Mouse (Mus musculus): Measurements from ENCODE around the gene Hsd3b6. TPM values are rescaled to one million over a fixed set of nuclear protein-coding genes. Genes with fewer than 3 reads are reported as not detected.
"Not testable (repeated sequence)": the region's sequence is repeated elsewhere in the genome, so short reads cannot be mapped to it uniquely, and the experiment has no call there.

Gene Hsd3b6
- polyA plus RNA-seq, 1 experiment from 2014 or later, result 16.5 TPM

DNA sequence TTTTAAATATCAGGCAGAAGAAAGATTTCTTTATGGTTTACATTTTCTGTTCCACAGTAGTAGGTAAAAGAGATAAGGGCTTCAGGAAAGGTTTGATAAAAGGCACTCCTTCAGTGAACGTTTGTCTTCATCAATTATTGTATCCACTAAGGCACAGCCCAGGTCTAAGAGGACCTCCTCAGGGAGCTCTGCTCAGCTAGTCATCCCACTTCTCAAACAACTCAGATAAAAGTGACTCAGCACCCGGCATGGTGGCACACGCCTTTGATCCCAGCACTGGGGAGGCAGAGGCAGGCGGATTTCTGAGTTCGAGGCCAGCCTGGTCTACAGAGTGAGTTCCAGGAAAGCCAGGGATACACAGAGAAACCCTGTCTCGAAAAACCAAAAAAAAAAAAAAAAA, 1.6 kb downstream of the Hsd3b6 start:
- not testable (repeated sequence) for H3K27me3 ChIP-seq; H3K9me3 ChIP-seq; H3K9ac ChIP-seq; H3K36me3 ChIP-seq; H3K4me3 ChIP-seq; H3K4me2 ChIP-seq; ATAC-seq (ENCODE audit: insufficient number of reproducible peaks, insufficient read depth, low FRiP score, low TSS enrichment, low read depth); H3K27ac ChIP-seq; H3K4me1 ChIP-seq
- 81% methylated on average over 6 of the region's 6 CpGs for WGBS

DNA sequence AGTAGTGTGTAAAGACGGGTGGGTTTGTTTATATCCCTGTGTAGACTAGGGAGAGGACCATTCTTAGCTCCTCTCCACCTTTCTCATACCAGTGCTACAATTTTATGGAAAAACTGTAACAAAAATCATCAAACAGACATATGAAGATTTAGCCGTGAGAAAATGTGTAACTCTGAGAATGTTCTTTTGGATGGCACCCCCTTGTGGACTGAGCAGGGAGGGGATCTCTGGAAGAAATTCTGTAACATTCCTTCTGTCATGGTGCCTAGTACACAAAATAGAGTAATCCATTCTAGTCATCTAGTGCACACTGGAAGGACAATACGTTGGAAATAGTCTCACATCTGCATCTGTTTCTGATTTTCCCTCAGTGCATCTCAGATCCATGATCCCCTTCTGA, 9.2 kb downstream of the Hsd3b6 start:
- not testable (repeated sequence) for H3K4me1 ChIP-seq; H3K9ac ChIP-seq; H3K4me2 ChIP-seq; ATAC-seq (ENCODE audit: insufficient number of reproducible peaks, insufficient read depth, low FRiP score, low TSS enrichment, low read depth); H3K27ac ChIP-seq; H3K4me3 ChIP-seq; H3K27me3 ChIP-seq; H3K36me3 ChIP-seq; H3K9me3 ChIP-seq
- 47% methylated on average over 3 of the region's 3 CpGs for WGBS

DNA sequence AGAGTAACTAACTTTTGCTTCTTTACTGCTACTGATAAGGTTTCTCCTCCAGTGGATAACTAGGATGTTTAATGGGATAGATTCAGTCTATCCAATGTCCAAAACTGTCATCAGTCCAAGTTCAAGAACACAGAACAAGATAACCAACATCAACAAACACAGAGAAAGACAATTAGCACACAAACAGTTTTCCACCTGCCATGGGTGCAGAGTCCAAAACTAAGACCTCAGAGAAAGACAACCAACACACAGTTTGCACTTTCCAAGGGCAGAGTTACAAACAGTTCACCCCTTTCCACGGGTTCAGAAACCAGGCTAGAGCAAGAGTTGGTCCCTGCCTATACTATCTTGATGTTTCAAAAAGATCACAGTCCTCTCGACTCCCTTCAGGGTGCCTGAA, 27.7 kb downstream of the Hsd3b6 start:
- H3K4me2 ChIP-seq, result no peak overlapping the region
- no peaks in the 10 kb centered on the region for H3K9me3 ChIP-seq
- no peak for ATAC-seq (ENCODE audit: insufficient number of reproducible peaks, insufficient read depth, low FRiP score, low TSS enrichment, low read depth)
- no peak overlapping the region for H3K4me3 ChIP-seq
- no peak overlapping the region for H3K9ac ChIP-seq
- H3K27ac ChIP-seq, result no peak overlapping the region
- 59% methylated on average over 2 of the region's 2 CpGs for WGBS
- H3K27me3 ChIP-seq, result no peaks in the 10 kb centered on the region
- no peaks in the 10 kb centered on the region for H3K36me3 ChIP-seq
- no peaks in the 10 kb centered on the region for H3K4me1 ChIP-seq

DNA sequence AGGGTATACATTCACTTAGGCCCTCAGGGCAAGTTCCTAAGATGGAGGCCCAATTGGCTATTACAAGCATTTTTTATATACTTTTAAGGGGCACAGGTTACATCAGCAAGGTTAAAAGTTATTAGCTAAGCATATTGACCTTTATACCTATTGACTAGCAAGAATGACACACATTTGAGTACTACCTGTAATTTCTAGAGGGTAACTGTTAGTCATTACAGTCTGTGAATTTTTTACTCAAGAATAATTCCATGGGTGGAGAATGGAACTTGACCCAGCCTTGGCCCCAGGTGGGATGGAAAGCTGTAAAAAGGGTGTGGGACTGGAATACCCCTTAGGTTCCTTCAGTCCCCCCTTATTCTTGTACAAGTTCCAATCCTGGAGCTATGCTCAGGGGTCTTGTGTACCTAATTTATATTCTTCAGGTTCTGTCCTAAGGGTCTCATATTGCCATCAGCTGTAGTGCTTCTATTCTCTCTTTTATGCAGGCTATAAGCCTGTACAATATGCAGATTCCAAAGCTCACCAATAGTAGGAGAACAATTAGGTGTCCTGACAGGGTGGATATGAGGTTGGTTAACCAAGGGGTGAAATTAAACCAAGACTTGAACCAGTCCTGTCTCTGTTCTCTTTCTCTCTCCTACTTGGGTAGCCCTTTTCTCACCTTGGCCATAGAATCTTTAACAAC, 31.9 kb downstream of the Hsd3b6 start:
- H3K4me2 ChIP-seq, result no peak overlapping the region
- no peak overlapping the region for H3K9ac ChIP-seq
- no peak overlapping the region for H3K4me3 ChIP-seq
- H3K36me3 ChIP-seq, result no peaks in the 10 kb centered on the region
- H3K9me3 ChIP-seq, result no peaks in the 10 kb centered on the region
- no peaks in the 10 kb centered on the region for H3K27me3 ChIP-seq
- no peak overlapping the region for H3K27ac ChIP-seq
- no peak for ATAC-seq (ENCODE audit: insufficient number of reproducible peaks, insufficient read depth, low FRiP score, low TSS enrichment, low read depth)
- no peaks in the 10 kb centered on the region for H3K4me1 ChIP-seq

DNA sequence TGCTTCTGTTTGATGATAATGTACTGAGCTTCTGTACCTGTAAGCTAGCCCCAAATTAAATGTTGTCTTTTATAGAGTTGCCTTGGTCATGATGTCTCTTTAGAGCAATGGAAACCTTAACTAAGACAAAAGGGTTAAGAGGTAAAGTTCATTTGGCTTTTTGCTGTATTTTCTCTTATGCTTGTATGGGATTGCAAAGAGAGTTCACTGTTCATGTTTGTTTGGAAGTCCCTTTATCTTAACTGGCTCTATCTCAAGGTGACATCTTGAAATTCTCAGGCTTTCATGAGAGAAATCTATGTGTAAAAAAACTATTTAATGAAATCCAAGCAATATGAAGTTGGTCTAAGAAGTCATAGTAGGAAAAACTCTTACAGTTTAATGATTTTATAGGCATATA, 33.3 kb downstream of the Hsd3b6 start:
- Histone ChIP-seq H3K4me2 (no peak overlapping the region), H3K9ac (no peak overlapping the region), H3K27ac (no peak overlapping the region), H3K36me3 (no peaks in the 10 kb centered on the region), H3K4me1 (no peaks in the 10 kb centered on the region), H3K4me3 (no peak overlapping the region), H3K27me3 (no peaks in the 10 kb centered on the region), H3K9me3 (no peaks in the 10 kb centered on the region)
- no peak for ATAC-seq (ENCODE audit: insufficient number of reproducible peaks, insufficient read depth, low FRiP score, low TSS enrichment, low read depth)

DNA sequence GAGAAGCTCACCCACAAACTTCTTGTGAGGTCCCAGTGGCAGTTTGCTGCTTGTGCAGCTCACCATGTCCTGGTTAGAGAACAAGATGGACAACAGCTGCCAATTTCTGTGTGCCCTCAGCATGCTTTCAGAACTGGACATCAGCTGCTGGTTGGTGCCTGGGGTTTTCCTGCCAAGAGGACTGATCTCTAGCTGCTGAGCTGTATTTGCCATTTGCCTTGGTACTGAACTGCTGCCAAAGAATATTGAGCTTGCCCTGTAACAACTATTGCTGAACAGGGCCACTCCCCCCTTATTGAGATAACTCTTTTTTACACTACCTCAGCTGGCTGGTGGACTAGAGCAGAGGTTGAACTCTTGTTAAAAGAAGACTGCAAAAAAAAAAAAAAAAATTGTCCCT, 50.1 kb downstream of the Hsd3b6 start:
- Histone ChIP-seq H3K4me2 (no peak overlapping the region), H3K27me3 (no peaks in the 10 kb centered on the region), H3K36me3 (no peaks in the 10 kb centered on the region), H3K9ac (no peak overlapping the region), H3K4me1 (no peaks in the 10 kb centered on the region), H3K9me3 (no peaks in the 10 kb centered on the region), H3K27ac (no peak overlapping the region), H3K4me3 (no peak overlapping the region)
- ATAC-seq (ENCODE audit: insufficient number of reproducible peaks, insufficient read depth, low FRiP score, low TSS enrichment, low read depth), result no peak

DNA sequence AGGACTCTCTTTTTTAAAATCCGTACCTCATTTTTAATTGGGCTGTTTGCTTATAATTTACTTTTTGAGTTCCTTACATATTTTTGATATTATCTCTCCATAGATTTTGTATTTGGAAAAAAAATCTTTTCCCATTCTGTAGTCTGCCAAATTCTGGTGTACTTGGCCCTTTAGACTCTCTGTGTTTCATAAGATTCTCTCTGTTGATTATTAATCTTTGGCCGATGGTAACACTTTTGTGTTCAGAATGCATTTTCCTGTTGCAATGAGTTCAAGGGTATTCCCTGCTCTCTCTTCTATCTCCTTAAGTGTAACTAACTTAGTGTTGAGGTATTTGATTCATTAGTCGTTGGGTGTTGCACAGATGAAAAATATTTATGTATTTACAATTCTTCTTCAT, 57.4 kb downstream of the Hsd3b6 start:
- Histone ChIP-seq H3K4me3 (no peak overlapping the region), H3K9ac (no peak overlapping the region), H3K4me1 (no peaks in the 10 kb centered on the region), H3K27ac (no peak overlapping the region), H3K27me3 (no peaks in the 10 kb centered on the region), H3K36me3 (no peaks in the 10 kb centered on the region), H3K9me3 (no peaks in the 10 kb centered on the region), H3K4me2 (no peak overlapping the region)
- 81% methylated on average over 3 of the region's 3 CpGs for WGBS
- no peak for ATAC-seq (ENCODE audit: insufficient number of reproducible peaks, insufficient read depth, low FRiP score, low TSS enrichment, low read depth)

Other genes starting within 250 kb of the Hsd3b6 start
- gene Gm10681, start 225.6 kb downstream of the Hsd3b6 start, polyA plus RNA-seq (2015; fragmentation: Nextera tagmentation; extraction: Ambion mirVana), result not detected in 2 replicates
- gene Hsd3b5, start 184.2 kb downstream of the Hsd3b6 start, polyA plus RNA-seq (2015; fragmentation: Nextera tagmentation; extraction: Ambion mirVana), result not detected in 2 replicates
- 0.08 and 0.17 TPM in 2 replicates for gene Hsd3b2, start 89.9 kb downstream of the Hsd3b6 start, polyA plus RNA-seq (2015; fragmentation: Nextera tagmentation; extraction: Ambion mirVana)
- not detected in 2 replicates for gene Hsd3b3, start 51.3 kb downstream of the Hsd3b6 start, polyA plus RNA-seq (2015; fragmentation: Nextera tagmentation; extraction: Ambion mirVana)
- gene Hsd3b1, start 45.4 kb upstream of the Hsd3b6 start, polyA plus RNA-seq (2015; fragmentation: Nextera tagmentation; extraction: Ambion mirVana), result 0.21 TPM in 1 of 2 replicates, not detected in the other
- 0.25 TPM in 1 of 2 replicates, not detected in the other for gene Hao2, start 78.8 kb upstream of the Hsd3b6 start, polyA plus RNA-seq (2015; fragmentation: Nextera tagmentation; extraction: Ambion mirVana)